Mouse (Mus musculus) effector memory CD4-positive, alpha-beta T cell, adult 7 months (primary cell): ENCODE results near the gene Eif3l. TPM values are rescaled to one million over a fixed set of nuclear protein-coding genes. Genes with fewer than 3 reads are reported as not detected.

Experiments used
- polyA plus RNA-seq: library from polyadenylated mRNA; unstranded; fragments of 100-300 nt; shearing (Covaris generic); gene quantifications from one replicate; pipeline ENCODE4 v1.2.1, GENCODE M21; 2017

Gene Eif3l
- polyA plus RNA-seq, result 109 TPM

DNA sequence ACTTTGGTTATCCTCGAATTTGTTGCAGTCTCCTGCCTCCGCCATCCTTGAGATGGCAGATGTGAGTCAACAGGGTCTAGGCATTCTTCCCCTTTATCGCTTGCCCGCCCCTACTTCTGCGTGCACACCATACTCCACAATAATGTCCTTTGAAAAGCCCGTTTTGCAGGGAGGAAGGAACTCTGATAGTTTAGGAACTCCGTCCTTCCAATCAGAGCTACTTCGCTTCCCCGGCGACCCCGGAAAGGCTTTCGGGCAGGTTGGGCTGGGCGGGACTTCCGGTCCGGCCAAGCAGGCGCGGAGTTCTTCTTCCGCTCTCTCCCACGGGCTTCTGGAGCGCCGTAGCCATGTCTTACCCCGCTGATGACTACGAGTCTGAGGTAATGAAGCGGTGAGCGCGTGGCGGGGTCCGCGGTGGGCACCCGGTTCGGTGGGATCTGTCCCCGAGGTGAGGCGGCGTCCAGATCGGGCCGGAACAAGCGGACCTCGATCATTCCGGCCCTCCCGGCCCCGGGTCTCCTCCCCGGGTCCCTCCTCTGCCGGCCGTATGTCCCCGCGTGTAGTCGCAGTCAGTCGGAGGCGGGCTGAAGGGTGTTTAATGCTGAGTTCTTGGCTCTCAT lies at the start of gene Eif3l:
TSS of gene Eif3l (plus strand) at position 267 of the 620 bp plus-strand sequence.

DNA sequence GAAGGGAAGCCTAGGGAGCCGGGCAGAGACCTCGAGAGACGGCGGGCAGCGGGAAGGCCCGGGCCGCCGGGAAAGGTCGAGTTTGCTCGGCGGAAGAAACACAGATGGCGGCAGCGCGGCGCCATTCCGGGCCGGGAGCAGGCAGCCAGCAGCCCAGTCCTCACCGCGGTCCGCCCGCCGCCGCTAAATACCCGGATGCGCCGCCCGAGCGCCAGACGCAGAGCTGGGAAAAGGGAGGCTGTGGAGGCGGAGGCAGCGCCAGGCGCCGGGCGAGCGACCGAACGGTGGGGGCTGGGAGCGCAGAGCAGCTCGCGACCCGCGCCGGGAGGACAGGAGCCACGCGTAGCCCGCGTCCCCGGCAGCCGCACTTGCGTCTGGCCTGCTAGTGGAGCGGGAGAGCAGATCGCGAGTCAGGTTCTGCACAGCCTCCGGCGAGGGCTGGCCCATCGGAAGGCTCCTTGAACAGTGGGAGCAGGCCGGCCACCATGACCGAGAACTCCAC lies 46.7 kb upstream of the Eif3l start, which contains the start of gene H1f0:
TSS of gene H1f0 (plus strand) at position 214 of the 502 bp plus-strand sequence.

GRCm38 (mm10) chr15:79041585-79041984 lies 33.4 kb upstream of the Eif3l start, which contains the start of gene Galr3:
Gene Galr3 (plus strand): TSS chr15:79041885.

GRCm38 (mm10) chr15:79062376-79063159 lies 12.4 kb upstream of the Eif3l start, which contains the start of gene Ankrd54:
Gene Ankrd54 (minus strand): TSS chr15:79062893.

GRCm38 (mm10) chr15:79108421-79109320 lies 33.7 kb downstream of the Eif3l start, which contains the start of gene Micall1:
Gene Micall1 (plus strand): TSS chr15:79108898.

DNA sequence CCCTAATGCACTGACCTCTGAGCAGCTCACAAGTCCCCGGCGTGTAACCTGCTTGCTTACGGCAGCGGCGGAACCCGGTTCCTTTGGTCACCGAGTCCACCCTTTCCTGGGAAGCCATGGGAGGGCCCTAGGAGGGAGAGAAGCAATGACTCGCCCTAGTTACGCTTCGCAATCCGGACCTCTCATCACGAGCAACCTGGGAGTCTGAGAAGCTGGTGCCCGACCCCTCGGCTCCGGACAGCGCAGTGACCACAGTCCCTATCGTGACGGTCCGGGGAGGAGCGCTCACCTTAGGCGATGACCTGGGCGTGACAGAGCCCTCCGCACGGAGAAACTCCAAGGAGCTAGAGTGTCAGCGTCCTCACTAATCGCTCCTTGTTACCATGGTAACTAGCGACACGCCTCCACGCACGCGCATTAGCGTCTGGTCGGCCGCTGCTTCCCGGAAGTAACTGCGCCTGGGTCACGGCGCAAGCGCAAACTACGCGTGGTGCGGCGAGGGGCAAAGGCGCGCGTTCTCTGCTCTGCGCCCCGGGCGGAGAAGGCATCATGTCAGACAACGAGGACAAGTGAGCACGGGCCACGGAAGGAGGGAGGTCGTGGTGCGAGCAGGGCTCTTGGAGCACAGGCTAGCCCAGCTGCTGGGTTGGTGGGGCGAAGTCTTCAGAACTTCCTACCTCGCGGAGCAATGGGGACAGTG lies 66.0 kb downstream of the Eif3l start, which contains the start of the genes Polr2f and 1700088E04Rik:
TSS of gene Polr2f (plus strand) at position 144 of the 700 bp plus-strand sequence.
TSS of gene 1700088E04Rik (minus strand) at position 388 of the 700 bp plus-strand sequence.

Other genes with a start within 250 kb of the Eif3l start
- gene Cdc42ep1, start 232.6 kb upstream of the Eif3l start, polyA plus RNA-seq, result 0.39 TPM
- not detected for gene Lgals2, start 219.7 kb upstream of the Eif3l start, polyA plus RNA-seq
- gene Gga1, start 198.0 kb upstream of the Eif3l start, polyA plus RNA-seq, result 59.0 TPM
- not detected for gene Gm49510, start 175.5 kb upstream of the Eif3l start, polyA plus RNA-seq
- 145 TPM for gene Sh3bp1, start 175.4 kb upstream of the Eif3l start, polyA plus RNA-seq
- 14.5 TPM for gene Pdxp, start 161.3 kb upstream of the Eif3l start, polyA plus RNA-seq
- gene Lgals1, start 148.5 kb upstream of the Eif3l start, polyA plus RNA-seq, result 575 TPM
- gene Nol12, start 140.2 kb upstream of the Eif3l start, polyA plus RNA-seq, result 21.1 TPM
- gene Triobp, start 127.5 kb upstream of the Eif3l start, polyA plus RNA-seq, result 60.8 TPM
- 25.0 TPM for gene H1f0, start 46.7 kb upstream of the Eif3l start, polyA plus RNA-seq
- not detected for gene Galr3, start 33.3 kb upstream of the Eif3l start, polyA plus RNA-seq
- gene Ankrd54, start 12.3 kb upstream of the Eif3l start, polyA plus RNA-seq, result 52.5 TPM
- gene Micall1, start 33.7 kb downstream of the Eif3l start, polyA plus RNA-seq, result 26.3 TPM
- gene Polr2f, start 65.8 kb downstream of the Eif3l start, polyA plus RNA-seq, result 86.9 TPM
- not detected for gene 1700088E04Rik, start 66.1 kb downstream of the Eif3l start, polyA plus RNA-seq
- gene Sox10, start 90.1 kb downstream of the Eif3l start, polyA plus RNA-seq, result 0.28 TPM
- gene Pick1, start 154.0 kb downstream of the Eif3l start, polyA plus RNA-seq, result 38.5 TPM
- gene Gm49486, start 154.2 kb downstream of the Eif3l start, polyA plus RNA-seq, result 0.40 TPM
- gene Slc16a8, start 179.6 kb downstream of the Eif3l start, polyA plus RNA-seq, result not detected
- gene Baiap2l2, start 210.4 kb downstream of the Eif3l start, polyA plus RNA-seq, result 1.9 TPM